Mouse (Mus musculus): Measurements from ENCODE around the gene Fam180a. TPM values are rescaled to one million over a fixed set of nuclear protein-coding genes. Genes with fewer than 3 reads are reported as not detected.

The Fam180a gene
- polyA plus RNA-seq, 1 experiment: not detected

DNA sequence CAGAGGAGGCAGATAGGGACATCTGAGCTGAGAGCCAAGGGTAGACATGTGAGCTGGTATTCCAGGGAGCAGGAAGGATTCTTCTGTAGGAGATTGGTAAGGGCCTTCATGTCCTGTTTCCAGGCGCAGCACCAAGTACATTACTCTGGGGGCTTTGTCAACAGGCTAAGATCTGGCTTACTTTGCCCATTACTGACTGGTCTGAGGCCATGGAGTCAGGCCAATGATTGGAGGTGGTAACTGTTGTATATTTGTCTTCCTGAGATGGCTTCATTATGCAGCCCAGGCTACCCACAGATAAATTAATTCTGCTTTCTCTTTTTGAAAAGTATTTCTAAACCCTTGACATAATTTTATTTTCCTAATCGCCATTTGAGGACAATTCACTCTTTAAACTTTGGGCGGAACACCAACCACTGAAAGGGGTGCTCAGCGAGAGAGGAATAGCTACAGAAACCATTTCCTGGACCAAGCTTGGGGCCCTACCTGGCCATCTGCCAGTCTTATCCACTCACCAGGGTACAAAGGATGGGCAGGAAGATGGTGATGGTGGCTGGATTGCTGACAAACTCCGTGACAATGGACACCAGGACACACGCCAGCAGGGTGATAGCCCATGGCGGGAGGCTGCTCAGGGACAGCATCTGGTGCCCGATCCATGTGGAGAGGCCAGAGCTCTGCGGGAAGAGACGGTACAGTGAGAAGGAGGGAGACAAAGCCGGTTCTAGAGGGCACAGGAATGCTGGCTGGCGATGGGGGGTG is 54.7 kb downstream of the Fam180a start:
- no peak for TF ChIP-seq POLR2A (IDR thresholded peaks at IDR 0.05; ENCODE audit: borderline replicate concordance, low read depth, low read length)
- TF ChIP-seq CTCF (IDR thresholded peaks at IDR 0.05; ENCODE audit: low read depth, low read length): no peak
- no peak overlapping the region for H3K27ac ChIP-seq (ENCODE audit: insufficient read depth, low read depth, low read length)
- no peak overlapping the region for H3K4me3 ChIP-seq (ENCODE audit: insufficient read depth, low read length)
- no peaks in the 10 kb centered on the region for H3K4me1 ChIP-seq (ENCODE audit: control insufficient read depth, insufficient read depth, low read length)

DNA sequence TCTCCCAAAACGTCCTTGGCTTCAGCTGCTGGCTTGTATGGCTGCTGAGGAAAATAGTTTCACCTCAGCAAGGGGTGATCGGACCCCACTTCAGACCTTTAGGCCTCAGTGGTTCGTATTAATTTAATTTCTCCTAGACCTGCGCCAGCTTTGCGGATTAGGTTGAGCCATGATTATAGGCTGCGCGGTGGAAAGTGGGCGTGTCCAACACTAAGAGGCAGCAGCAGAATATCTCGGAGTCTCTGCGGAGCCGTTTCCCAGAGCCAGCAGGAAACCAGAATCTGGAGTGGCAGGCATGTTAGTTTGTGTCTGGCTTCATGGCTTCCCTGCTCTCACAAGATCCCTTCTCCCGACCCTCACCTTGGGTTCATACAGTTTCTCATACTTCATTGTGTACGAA is 56.3 kb downstream of the Fam180a start:
- TF ChIP-seq POLR2A (IDR thresholded peaks at IDR 0.05; ENCODE audit: borderline replicate concordance, low read depth, low read length) (no peak), CTCF (IDR thresholded peaks at IDR 0.05; ENCODE audit: low read depth, low read length) (no peak)
- H3K27ac ChIP-seq (ENCODE audit: insufficient read depth, low read depth, low read length): no peak overlapping the region
- H3K4me1 ChIP-seq (ENCODE audit: control insufficient read depth, insufficient read depth, low read length): no peaks in the 10 kb centered on the region
- no peak overlapping the region for H3K4me3 ChIP-seq (ENCODE audit: insufficient read depth, low read length)

DNA sequence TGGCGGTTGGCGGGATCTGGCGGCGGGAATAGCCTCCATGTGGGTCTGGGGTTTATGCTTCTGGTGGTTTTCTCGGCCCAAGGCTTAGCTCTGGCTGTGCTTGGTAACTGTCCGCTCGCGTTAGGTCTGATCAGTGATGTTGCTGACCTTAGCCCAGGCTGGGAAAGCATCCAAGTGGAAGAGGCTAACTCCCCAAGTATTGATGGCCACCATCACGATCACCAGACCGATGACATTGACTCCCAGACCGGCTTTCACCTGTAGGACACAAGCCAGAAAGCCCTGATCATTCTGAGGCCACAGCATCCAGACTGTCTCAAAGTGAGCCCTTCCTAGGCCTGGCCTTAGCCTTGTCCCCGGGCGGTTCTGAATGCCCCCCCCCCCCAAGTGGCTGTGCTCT is 57.2 kb downstream of the Fam180a start:
- no peak for TF ChIP-seq POLR2A (IDR thresholded peaks at IDR 0.05; ENCODE audit: borderline replicate concordance, low read depth, low read length)
- no peak for TF ChIP-seq CTCF (IDR thresholded peaks at IDR 0.05; ENCODE audit: low read depth, low read length)
- Histone ChIP-seq H3K27ac (ENCODE audit: insufficient read depth, low read depth, low read length) (no peak overlapping the region), H3K4me1 (ENCODE audit: control insufficient read depth, insufficient read depth, low read length) (no peaks in the 10 kb centered on the region), H3K4me3 (ENCODE audit: insufficient read depth, low read length) (no peak overlapping the region)

DNA sequence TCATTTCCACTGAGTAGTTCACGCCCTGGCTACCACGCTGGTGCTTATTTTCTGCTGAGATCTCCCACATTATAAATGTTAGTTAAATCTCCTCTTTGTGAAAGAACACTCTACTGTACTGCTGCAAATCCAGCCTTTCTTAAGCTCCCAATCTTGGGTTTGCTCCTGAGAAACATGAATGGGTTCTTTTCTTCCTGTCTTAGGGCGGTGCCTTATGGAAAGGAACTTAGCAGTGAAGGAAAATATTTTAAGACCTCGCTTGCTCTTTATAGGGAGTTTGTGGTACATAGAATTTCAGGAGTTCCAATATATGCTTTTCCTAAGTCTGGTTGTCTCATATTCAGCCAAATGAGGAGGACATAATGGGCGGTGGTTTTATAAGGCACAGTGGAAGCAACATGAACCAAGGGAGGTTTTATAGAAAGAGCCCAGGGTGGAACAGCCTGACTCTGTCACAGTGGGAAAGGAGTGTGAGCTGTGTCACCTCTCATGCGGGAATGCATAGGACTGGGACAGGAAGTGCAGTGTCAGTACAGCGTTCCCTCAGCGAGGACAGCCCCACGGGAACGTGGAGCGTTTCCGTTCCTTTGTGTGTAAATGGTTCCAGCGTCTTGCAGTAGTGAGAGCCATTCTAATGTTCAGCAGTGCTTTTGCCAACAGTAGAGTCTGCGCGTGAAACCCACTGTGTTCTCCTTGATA is 60.2 kb downstream of the Fam180a start:
- Histone ChIP-seq H3K27ac (ENCODE audit: insufficient read depth, low read depth, low read length) (no peak overlapping the region), H3K4me1 (ENCODE audit: control insufficient read depth, insufficient read depth, low read length) (no peaks in the 10 kb centered on the region), H3K4me3 (ENCODE audit: insufficient read depth, low read length) (no peak overlapping the region)
- TF ChIP-seq POLR2A (IDR thresholded peaks at IDR 0.05; ENCODE audit: borderline replicate concordance, low read depth, low read length): no peak
- no peak for TF ChIP-seq CTCF (IDR thresholded peaks at IDR 0.05; ENCODE audit: low read depth, low read length)

Other genes with a start within 250 kb of the Fam180a start
- gene Cnot4, start 192.4 kb downstream of the Fam180a start, polyA plus RNA-seq (2012; ENCODE audit: insufficient read depth, insufficient read length, missing spikeins): 34.2 and 36.4 TPM in 2 replicates
- gene Nup205, start 148.7 kb downstream of the Fam180a start, polyA plus RNA-seq (2012; ENCODE audit: insufficient read depth, insufficient read length, missing spikeins): 20.0 and 22.6 TPM in 2 replicates
- not detected in 2 replicates for gene Slc13a4, start 18.0 kb downstream of the Fam180a start, polyA plus RNA-seq (2012; ENCODE audit: insufficient read depth, insufficient read length, missing spikeins)
- 195 and 199 TPM in 2 replicates for gene Mtpn, start 213.7 kb upstream of the Fam180a start, polyA plus RNA-seq (2012; ENCODE audit: insufficient read depth, insufficient read length, missing spikeins)